Mouse (Mus musculus) liver, embryonic 15.5 days (tissue): Measurements from ENCODE around the gene 5430427O19Rik. TPM values are rescaled to one million over a fixed set of nuclear protein-coding genes. Genes with fewer than 3 reads are reported as not detected.

ENCODE experiments used
- ATAC-seq: fragments of 200-750 bp; cut with Nextera tagmentation; 2 replicates; pipeline ENCODE4 v1.8.0; 2017; ENCODE audit warnings: moderate number of reproducible peaks, mild to moderate bottlenecking, moderate library complexity; ENCODE audit not compliant: insufficient read depth
- H3K27ac ChIP-seq: fragments of 300-500 bp; sonication (generic); replicated peaks from 2 replicates; pipeline ENCODE4 v1.5.1; 2015; ENCODE audit warnings: mild to moderate bottlenecking, inconsistent platforms
- H3K27me3 ChIP-seq: fragments of 300-500 bp; sonication (generic); 2 replicates; pipeline ENCODE4 v1.6.1; 2015; ENCODE audit warnings: mild to moderate bottlenecking, inconsistent platforms
- H3K36me3 ChIP-seq: fragments of 300-500 bp; sonication (generic); replicated peaks from 2 replicates; pipeline ENCODE4 v1.6.1; 2015; ENCODE audit warnings: moderate library complexity, mild to moderate bottlenecking, inconsistent platforms
- H3K4me1 ChIP-seq: fragments of 300-500 bp; sonication (generic); replicated peaks from 2 replicates; pipeline ENCODE4 v1.6.1; 2015; ENCODE audit warnings: inconsistent platforms
- H3K4me2 ChIP-seq: fragments of 300-500 bp; sonication (generic); 2 replicates; pipeline ENCODE4 v1.6.1; 2015; ENCODE audit warnings: moderate library complexity, mild to moderate bottlenecking, inconsistent platforms
- H3K4me3 ChIP-seq: fragments of 300-500 bp; sonication (generic); replicated peaks from 2 replicates; pipeline ENCODE4 v1.5.1; 2015; ENCODE audit warnings: mild to moderate bottlenecking, inconsistent platforms
- H3K9ac ChIP-seq: fragments of 300-500 bp; sonication (generic); 2 replicates; pipeline ENCODE4 v1.6.1; 2015; ENCODE audit warnings: moderate library complexity, mild to moderate bottlenecking, inconsistent platforms
- H3K9me3 ChIP-seq: fragments of 300-500 bp; sonication (generic); replicated peaks from 2 replicates; pipeline ENCODE4 v1.6.1; 2016; ENCODE audit warnings: inconsistent platforms
- WGBS: fragments of 180-500 bp; shearing (Covaris S2); methylation state at CpG from one replicate; pipeline ENCODE4 v1.1.7; 2015; ENCODE audit warnings: mixed read lengths; ENCODE audit not compliant: insufficient replicate concordance; 5-methylcytosine and 5-hydroxymethylcytosine counted together
- polyA plus RNA-seq: library from polyadenylated mRNA; unstranded; fragments of >200 nt; fragmentation: Nextera tagmentation; extraction: Ambion mirVana; gene quantifications from 2 replicates; pipeline ENCODE4 v1.2.1, GENCODE M21; 2015

Gene 5430427O19Rik
- polyA plus RNA-seq, 1 experiment from 2014 or later: 0.44 TPM

- Histone ChIP-seq H3K4me1 (no peaks in the 10 kb centered on the region), H3K4me3 (no peak overlapping the region), H3K27ac (no peak overlapping the region), H3K9me3 (no peaks in the 10 kb centered on the region), H3K27me3 (no peaks in the 10 kb centered on the region), H3K4me2 (no peak overlapping the region), H3K36me3 (no peaks in the 10 kb centered on the region), H3K9ac (no peak overlapping the region)
- ATAC-seq: no peak
- WGBS: 42% methylated on average over 7 of the region's 7 CpGs
Observed at GRCm38 (mm10) chrX:85879198-85879977, 9.2 kb downstream of the 5430427O19Rik start.

- 45% methylated on average over 5 of the region's 5 CpGs for WGBS
- no peaks in the 10 kb centered on the region for H3K4me1 ChIP-seq
- no peak overlapping the region for H3K4me2 ChIP-seq
- H3K4me3 ChIP-seq: no peak overlapping the region
- no peaks in the 10 kb centered on the region for H3K36me3 ChIP-seq
- no peak overlapping the region for H3K9ac ChIP-seq
- no peak for ATAC-seq
- no peaks in the 10 kb centered on the region for H3K9me3 ChIP-seq
- H3K27me3 ChIP-seq: no peaks in the 10 kb centered on the region
- no peak overlapping the region for H3K27ac ChIP-seq
Observed at GRCm38 (mm10) chrX:85886651-85887050, 16.5 kb downstream of the 5430427O19Rik start.

GRCm38 (mm10) chrX:85901195-85901594, 31.0 kb downstream of the 5430427O19Rik start:
- Histone ChIP-seq H3K9me3 (no peaks in the 10 kb centered on the region), H3K4me3 (no peak overlapping the region), H3K4me1 (no peaks in the 10 kb centered on the region), H3K9ac (no peak overlapping the region), H3K27me3 (no peaks in the 10 kb centered on the region), H3K4me2 (no peak overlapping the region), H3K36me3 (no peaks in the 10 kb centered on the region), H3K27ac (no peak overlapping the region)
- ATAC-seq: no peak; the same call in 1 of the 2 replicates
- 30% methylated on average over 1 of the region's 1 CpGs for WGBS

GRCm38 (mm10) chrX:85919034-85919433, 48.9 kb downstream of the 5430427O19Rik start:
- ATAC-seq: no peak
- no peaks in the 10 kb centered on the region for H3K36me3 ChIP-seq
- H3K4me3 ChIP-seq: no peak overlapping the region
- H3K4me2 ChIP-seq: no peak overlapping the region; the same call in 1 of the 2 replicates
- no peak overlapping the region for H3K27ac ChIP-seq
- H3K4me1 ChIP-seq: no peaks in the 10 kb centered on the region
- 30% methylated on average over 3 of the region's 3 CpGs for WGBS
- H3K9ac ChIP-seq: no peak overlapping the region
- H3K9me3 ChIP-seq: no peaks in the 10 kb centered on the region
- no peaks in the 10 kb centered on the region for H3K27me3 ChIP-seq

GRCm38 (mm10) chrX:85932991-85933390, 62.8 kb downstream of the 5430427O19Rik start:
- H3K27me3 ChIP-seq: no peaks in the 10 kb centered on the region
- no peaks in the 10 kb centered on the region for H3K4me1 ChIP-seq
- 0% methylated on average over 2 of the region's 2 CpGs for WGBS
- ATAC-seq: no peak
- no peak overlapping the region for H3K9ac ChIP-seq
- H3K4me3 ChIP-seq: no peak overlapping the region
- H3K9me3 ChIP-seq: no peaks in the 10 kb centered on the region
- H3K36me3 ChIP-seq: no peaks in the 10 kb centered on the region
- H3K4me2 ChIP-seq: no peak overlapping the region
- no peak overlapping the region for H3K27ac ChIP-seq

Other genes starting within 250 kb of the 5430427O19Rik start
- 9.4 and 12.2 TPM in 2 replicates for gene Gk, start 93.5 kb upstream of the 5430427O19Rik start, polyA plus RNA-seq
- not detected in 2 replicates for gene Samt3, start 173.8 kb downstream of the 5430427O19Rik start, polyA plus RNA-seq